Mouse (Mus musculus) midbrain, embryonic 14.5 days (tissue): ENCODE measurements around the gene Rreb1. TPM values are rescaled to one million over a fixed set of nuclear protein-coding genes. Genes with fewer than 3 reads are reported as not detected.

Experiments
- ATAC-seq: fragments of 200-750 bp; cut with Nextera tagmentation; 2 replicates; pipeline ENCODE4 v1.8.0; 2017; ENCODE audit warnings: moderate number of reproducible peaks, moderate library complexity; ENCODE audit not compliant: low FRiP score, low TSS enrichment
- DNase-seq: peaks from one replicate; pipeline ENCODE4 v3.0.0-alpha.2; 2015
- H3K27ac ChIP-seq: fragments of 300-500 bp; sonication (generic); replicated peaks from 2 replicates; pipeline ENCODE4 v1.5.1; 2014; ENCODE audit warnings: mild to moderate bottlenecking, low read depth, low read length, moderate library complexity
- H3K27me3 ChIP-seq: fragments of 300-500 bp; sonication (generic); 2 replicates; pipeline ENCODE4 v1.6.1; 2014; ENCODE audit warnings: low read length, control low read depth, mixed read lengths; ENCODE audit not compliant: control insufficient read depth, insufficient read depth
- H3K36me3 ChIP-seq: fragments of 300-500 bp; sonication (generic); 2 replicates; pipeline ENCODE4 v1.6.1; 2014; ENCODE audit warnings: low read length, control low read depth; ENCODE audit not compliant: control insufficient read depth, insufficient read depth
- H3K4me1 ChIP-seq: fragments of 300-500 bp; sonication (generic); 2 replicates; pipeline ENCODE4 v1.6.1; 2014; ENCODE audit warnings: mild to moderate bottlenecking, antibody characterized with exemption, low read length, control low read depth; ENCODE audit not compliant: control insufficient read depth, insufficient read depth
- H3K4me2 ChIP-seq: fragments of 300-500 bp; sonication (generic); 2 replicates; pipeline ENCODE4 v1.6.1; 2014; ENCODE audit warnings: mild to moderate bottlenecking, low read length, moderate library complexity
- H3K4me3 ChIP-seq: fragments of 300-500 bp; sonication (generic); replicated peaks from 2 replicates; pipeline ENCODE4 v1.5.1; 2014; ENCODE audit warnings: low read depth, low read length
- H3K9ac ChIP-seq: fragments of 300-500 bp; sonication (generic); replicated peaks from 2 replicates; pipeline ENCODE4 v1.6.1; 2014; ENCODE audit warnings: mild to moderate bottlenecking, low read length, moderate library complexity
- H3K9me3 ChIP-seq: fragments of 300-500 bp; sonication (generic); 2 replicates; pipeline ENCODE4 v1.6.1; 2016; ENCODE audit warnings: low read length, control low read depth, mixed read lengths; ENCODE audit not compliant: control insufficient read depth
- WGBS: fragments of 180-500 bp; shearing (Covaris S2); extraction: QIAGEN DNeasy Blood & Tissue Kit; methylation state at CpG from one replicate; pipeline ENCODE4 v1.1.7; 2014; 5-methylcytosine and 5-hydroxymethylcytosine counted together
- polyA plus RNA-seq: library from polyadenylated mRNA; unstranded; fragments of >200 nt; fragmentation: Nextera tagmentation; extraction: Ambion mirVana; gene quantifications from 2 replicates; pipeline ENCODE4 v1.2.1, GENCODE M21; 2014

Rreb1 gene
- polyA plus RNA-seq, 1 experiment from 2014 or later: 3.9 TPM

- H3K36me3 ChIP-seq: peaks cover 94% of the 10 kb centered on the region
- H3K27me3 ChIP-seq: no peaks in the 10 kb centered on the region
- H3K9ac ChIP-seq: no peak overlapping the region
- DNase-seq (no peak), ATAC-seq (no peak)
- no peak overlapping the region for H3K27ac ChIP-seq
- H3K4me2 ChIP-seq: no peak overlapping the region
- 85% methylated on average over 10 of the region's 10 CpGs for WGBS
- H3K9me3 ChIP-seq: no peaks in the 10 kb centered on the region
- no peaks in the 10 kb centered on the region for H3K4me1 ChIP-seq
- no peak overlapping the region for H3K4me3 ChIP-seq
Observed at GRCm38 (mm10) chr13:37986166-37986565, 208.0 kb downstream of the Rreb1 start.

DNA sequence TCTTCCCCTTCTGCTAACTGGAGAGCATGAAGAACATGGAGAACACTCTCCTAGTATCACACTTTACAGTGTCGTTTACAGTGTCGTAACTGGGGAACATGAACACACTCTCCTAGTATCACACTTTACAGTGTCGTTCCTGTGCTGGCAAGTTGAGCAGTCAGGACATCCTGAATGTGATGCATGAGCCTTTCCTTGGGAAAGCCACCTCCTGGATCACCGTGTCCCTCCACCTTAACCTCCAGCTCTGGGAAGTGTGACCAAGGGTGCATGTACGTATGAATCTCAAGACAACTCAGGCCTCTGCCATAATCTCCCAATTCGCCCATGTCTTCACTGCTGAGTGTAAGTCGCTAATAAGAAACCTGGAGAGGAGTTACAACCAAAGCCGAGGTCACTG, 211.5 kb downstream of the Rreb1 start:
- Histone ChIP-seq H3K4me1 (peaks cover 6% of the 10 kb centered on the region), H3K4me3 (no peak overlapping the region), H3K36me3 (peaks cover 62% of the 10 kb centered on the region), H3K9me3 (no peaks in the 10 kb centered on the region), H3K27me3 (no peaks in the 10 kb centered on the region), H3K27ac (no peak overlapping the region), H3K9ac (no peak overlapping the region), H3K4me2 (no peak overlapping the region)
- ATAC-seq (no peak), DNase-seq (no peak)
- WGBS: 95% methylated on average over 8 of the region's 8 CpGs

GRCm38 (mm10) chr13:37992638-37993371, 214.6 kb downstream of the Rreb1 start:
- Histone ChIP-seq H3K4me3 (peak overlapping the region; percentile 90), H3K9ac (peak overlapping the region; percentile 94; the same call in 1 of the 2 replicates), H3K27me3 (no peaks in the 10 kb centered on the region), H3K27ac (no peak overlapping the region), H3K4me2 (peak overlapping the region; percentile 62), H3K36me3 (peaks cover 35% of the 10 kb centered on the region), H3K9me3 (no peaks in the 10 kb centered on the region), H3K4me1 (peaks cover 6% of the 10 kb centered on the region)
- ATAC-seq (no peak), DNase-seq (no peak)
- 17% methylated on average over 10 of the region's 10 CpGs for WGBS

GRCm38 (mm10) chr13:37993376-37993703, 215.1 kb downstream of the Rreb1 start:
- H3K9ac ChIP-seq: peak overlapping the region; percentile 94
- no peaks in the 10 kb centered on the region for H3K27me3 ChIP-seq
- peak overlapping the region; percentile 90 for H3K4me3 ChIP-seq
- peak overlapping the region; percentile 62 for H3K4me2 ChIP-seq
- peaks cover 31% of the 10 kb centered on the region for H3K36me3 ChIP-seq
- under 1% methylated on average over 17 of the region's 17 CpGs for WGBS
- ATAC-seq: no peak
- H3K4me1 ChIP-seq: peaks cover 6% of the 10 kb centered on the region
- peak overlapping the region; percentile 94 for H3K27ac ChIP-seq
- no peak for DNase-seq
- H3K9me3 ChIP-seq: no peaks in the 10 kb centered on the region

DNA sequence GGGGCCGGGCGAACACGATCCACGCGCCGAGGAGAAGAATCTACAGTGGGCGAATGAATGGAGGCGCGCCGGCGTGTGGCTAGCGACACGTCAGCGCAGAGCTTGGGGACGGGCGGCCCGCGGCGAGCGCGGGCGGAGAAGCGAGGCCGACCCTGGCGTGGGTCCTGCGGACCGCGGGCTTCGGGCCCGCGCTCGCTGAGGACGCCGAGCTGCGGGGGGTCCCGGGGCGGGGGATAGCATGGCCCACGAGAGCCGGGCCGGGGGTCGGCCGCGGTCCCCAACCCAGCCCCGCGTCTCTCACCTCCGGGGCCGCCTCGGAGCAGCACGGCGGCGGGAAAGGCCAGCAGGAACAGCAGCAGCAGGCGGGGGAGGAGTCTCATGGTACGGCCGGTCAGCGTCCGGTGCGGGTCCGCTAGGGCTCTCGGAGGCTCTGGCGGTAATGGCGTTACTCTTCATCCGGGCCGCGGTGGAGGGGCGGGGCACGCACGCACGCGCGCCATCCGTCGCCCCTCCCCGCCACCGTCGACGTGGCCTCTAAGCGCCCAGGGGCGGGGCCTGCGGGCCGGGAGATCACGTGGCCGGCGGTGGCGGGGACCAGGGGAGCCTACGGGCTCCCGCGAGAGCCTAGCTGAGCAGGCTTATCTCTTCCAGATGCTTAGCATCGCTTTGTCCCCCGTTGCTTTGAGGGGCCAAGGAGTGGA, 215.7 kb downstream of the Rreb1 start, which contains the start of gene Ssr1:
Gene Ssr1, minus strand, starts transcription at position 514 of the 701 bp plus-strand sequence.
- ATAC-seq: peak; percentile 98

DNA sequence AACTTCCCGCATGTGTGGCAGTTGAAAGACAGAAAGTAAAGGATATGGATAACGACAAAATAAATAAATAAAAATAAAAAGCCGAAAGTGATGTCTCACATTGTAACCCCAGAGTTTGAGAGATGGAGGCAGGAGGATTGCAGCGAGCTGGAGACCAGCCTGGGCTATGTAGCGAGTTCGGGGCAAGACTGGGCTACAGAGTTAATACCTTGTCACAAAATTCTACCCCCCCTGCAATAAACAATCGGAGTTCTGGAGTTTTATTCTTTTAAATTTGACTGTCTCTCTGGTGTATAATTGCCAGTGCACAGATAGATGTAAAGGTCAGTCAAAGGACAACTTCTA, 216.2 kb downstream of the Rreb1 start:
- Histone ChIP-seq H3K27ac (peak overlapping the region; percentile 94), H3K27me3 (no peaks in the 10 kb centered on the region), H3K4me2 (peak overlapping the region; percentile 62), H3K4me3 (peak overlapping the region; percentile 90), H3K4me1 (peaks cover 6% of the 10 kb centered on the region), H3K36me3 (peaks cover 21% of the 10 kb centered on the region), H3K9ac (peak overlapping the region; percentile 94), H3K9me3 (no peaks in the 10 kb centered on the region)
- no peak for DNase-seq
- 21% methylated on average over 7 of the region's 7 CpGs for WGBS
- ATAC-seq: peak; percentile 59

More for the DNA sequence above, 215.7 kb downstream of the Rreb1 start, which contains the start of gene Ssr1:
- Histone ChIP-seq H3K4me2 (peak within 1 kb of the TSS; percentile 62), H3K4me3 (peak within 1 kb of the TSS; percentile 90), H3K27me3 (no peaks in the 10 kb centered on the region), H3K9me3 (no peaks in the 10 kb centered on the region), H3K36me3 (peaks cover 26% of the 10 kb centered on the region), H3K9ac (peak within 1 kb of the TSS; percentile 94), H3K27ac (peak within 1 kb of the TSS; percentile 94), H3K4me1 (peaks cover 6% of the 10 kb centered on the region)
- under 1% methylated on average over 88 of the region's 89 CpGs for WGBS
- DNase-seq: peak; percentile 99

DNA sequence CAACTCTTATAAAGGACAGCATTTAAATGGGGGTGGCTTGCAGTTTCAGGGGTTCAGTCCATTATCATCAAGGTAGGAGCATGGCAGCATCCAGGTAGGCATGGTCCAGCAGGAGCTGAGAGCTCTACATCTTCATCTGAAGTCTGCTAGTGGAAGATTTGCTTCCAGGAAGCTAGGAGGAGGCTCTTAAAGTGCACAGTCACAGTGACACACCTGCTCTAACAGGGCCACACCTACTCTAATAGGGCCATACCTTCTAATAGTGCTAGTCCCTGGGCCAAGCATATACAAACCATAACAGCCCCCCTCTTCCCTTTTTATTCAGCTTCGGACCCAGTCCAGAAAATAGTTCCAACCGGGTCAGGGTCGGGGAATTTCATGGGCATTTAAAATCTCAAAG, 221.5 kb downstream of the Rreb1 start:
- ATAC-seq (no peak), DNase-seq (no peak)
- Histone ChIP-seq H3K27me3 (no peaks in the 10 kb centered on the region), H3K4me2 (no peak overlapping the region), H3K9ac (no peak overlapping the region), H3K4me3 (no peak overlapping the region), H3K9me3 (no peaks in the 10 kb centered on the region), H3K36me3 (no peaks in the 10 kb centered on the region), H3K4me1 (no peaks in the 10 kb centered on the region), H3K27ac (no peak overlapping the region)
- WGBS: 69% methylated on average over 3 of the region's 3 CpGs
